Mouse (Mus musculus) thymus, postnatal 14 days (tissue): ENCODE data around the gene Pf4.

ENCODE experiments used
- DNase-seq: peaks from one replicate; pipeline ENCODE4 v3.0.0; 2021

The Pf4 gene

GRCm38 (mm10) chr5:90771880-90772653 lies at the start of gene Pf4:
Pf4 (plus strand) TSS chr5:90772435.
- no peak for DNase-seq

- DNase-seq, result no peak
Observed at GRCm38 (mm10) chr5:90722656-90723055, 49.6 kb upstream of the Pf4 start.

GRCm38 (mm10) chr5:90728254-90728653 lies 44.0 kb upstream of the Pf4 start:
- DNase-seq, result no peak

- DNase-seq, result no peak
Observed at GRCm38 (mm10) chr5:90731480-90731879, 40.8 kb upstream of the Pf4 start.

GRCm38 (mm10) chr5:90742029-90742428 lies 30.2 kb upstream of the Pf4 start:
- no peak for DNase-seq

- DNase-seq, result no peak
Observed at GRCm38 (mm10) chr5:90753934-90754333, 18.3 kb upstream of the Pf4 start.

GRCm38 (mm10) chr5:90758020-90758605 lies 14.1 kb upstream of the Pf4 start:
- no peak for DNase-seq

GRCm38 (mm10) chr5:90759077-90760065 lies 12.9 kb upstream of the Pf4 start, which contains the start of gene Cxcl5:
Cxcl5 (plus strand) TSS chr5:90759360.
- DNase-seq, result no peak

GRCm38 (mm10) chr5:90760303-90760702 lies 11.9 kb upstream of the Pf4 start:
- DNase-seq, result no peak

- DNase-seq, result no peak
Observed at GRCm38 (mm10) chr5:90760844-90761243, 11.4 kb upstream of the Pf4 start.

GRCm38 (mm10) chr5:90761834-90762233 lies 10.4 kb upstream of the Pf4 start:
- no peak for DNase-seq

GRCm38 (mm10) chr5:90763912-90764665 lies 8.1 kb upstream of the Pf4 start:
- DNase-seq, result no peak

GRCm38 (mm10) chr5:90765821-90766606 lies 6.2 kb upstream of the Pf4 start:
- no peak for DNase-seq

GRCm38 (mm10) chr5:90768218-90768617 lies 4.0 kb upstream of the Pf4 start, which contains the start of gene Ppbp:
Ppbp (plus strand) TSS chr5:90768518.
- no peak for DNase-seq

GRCm38 (mm10) chr5:90771369-90771768 lies 866 bp upstream of the Pf4 start:
- no peak for DNase-seq

- no peak for DNase-seq
Observed at GRCm38 (mm10) chr5:90775562-90775961, 3.3 kb downstream of the Pf4 start.

GRCm38 (mm10) chr5:90777621-90778020 lies 5.4 kb downstream of the Pf4 start:
- no peak for DNase-seq

- DNase-seq, result no peak
Observed at GRCm38 (mm10) chr5:90778856-90779255, 6.6 kb downstream of the Pf4 start.

GRCm38 (mm10) chr5:90783697-90784096 lies 11.5 kb downstream of the Pf4 start:
- no peak for DNase-seq

GRCm38 (mm10) chr5:90785659-90786588 lies 13.7 kb downstream of the Pf4 start, which contains the start of gene Cxcl3:
Cxcl3 (plus strand) TSS chr5:90786103.
- peak; percentile 2 for DNase-seq
